Mouse (Mus musculus) cortical plate, adult 2 months (tissue): Measurements from ENCODE around the gene Adap2. TPM values are rescaled to one million over a fixed set of nuclear protein-coding genes. Genes with fewer than 3 reads are reported as not detected.

ENCODE experiments used
- H3K27ac ChIP-seq: fragments of 200-500 bp; 2 replicates; pipeline ENCODE4 v1.5.1; 2012; ENCODE audit warnings: low read length, control low read depth, inconsistent platforms; ENCODE audit not compliant: insufficient read depth
- H3K4me1 ChIP-seq: fragments of 200-500 bp; 2 replicates; pipeline ENCODE4 v1.6.1; 2011; ENCODE audit warnings: low read length; ENCODE audit not compliant: control insufficient read depth, insufficient read depth
- H3K4me3 ChIP-seq: fragments of 200-500 bp; 2 replicates; pipeline ENCODE4 v1.5.1; 2011; ENCODE audit warnings: mild to moderate bottlenecking, low read length, control low read depth; ENCODE audit not compliant: insufficient read depth
- CTCF ChIP-seq: fragments of 200-500 bp; IDR thresholded peaks from 2 replicates; pipeline ENCODE4 v1.5.1; 2011; ENCODE audit warnings: mild to moderate bottlenecking, control low read depth, low read length; ENCODE audit not compliant: insufficient read depth; ENCODE audit errors: extremely low read depth
- POLR2A ChIP-seq: fragments of 200-500 bp; IDR thresholded peaks from 2 replicates; pipeline ENCODE4 v1.6.1; 2011; ENCODE audit warnings: mild to moderate bottlenecking, low read length, control low read depth; ENCODE audit not compliant: insufficient read depth; ENCODE audit errors: extremely low read depth
- polyA plus RNA-seq: library from polyadenylated mRNA; depleted of rRNA; stranded (reverse); fragments of >200 nt; gene quantifications from 2 replicates; pipeline ENCODE4 v1.2.3, GENCODE M21; 2012; rRNA removed

Gene Adap2
- polyA plus RNA-seq, 1 experiment, result 5.6 TPM

DNA sequence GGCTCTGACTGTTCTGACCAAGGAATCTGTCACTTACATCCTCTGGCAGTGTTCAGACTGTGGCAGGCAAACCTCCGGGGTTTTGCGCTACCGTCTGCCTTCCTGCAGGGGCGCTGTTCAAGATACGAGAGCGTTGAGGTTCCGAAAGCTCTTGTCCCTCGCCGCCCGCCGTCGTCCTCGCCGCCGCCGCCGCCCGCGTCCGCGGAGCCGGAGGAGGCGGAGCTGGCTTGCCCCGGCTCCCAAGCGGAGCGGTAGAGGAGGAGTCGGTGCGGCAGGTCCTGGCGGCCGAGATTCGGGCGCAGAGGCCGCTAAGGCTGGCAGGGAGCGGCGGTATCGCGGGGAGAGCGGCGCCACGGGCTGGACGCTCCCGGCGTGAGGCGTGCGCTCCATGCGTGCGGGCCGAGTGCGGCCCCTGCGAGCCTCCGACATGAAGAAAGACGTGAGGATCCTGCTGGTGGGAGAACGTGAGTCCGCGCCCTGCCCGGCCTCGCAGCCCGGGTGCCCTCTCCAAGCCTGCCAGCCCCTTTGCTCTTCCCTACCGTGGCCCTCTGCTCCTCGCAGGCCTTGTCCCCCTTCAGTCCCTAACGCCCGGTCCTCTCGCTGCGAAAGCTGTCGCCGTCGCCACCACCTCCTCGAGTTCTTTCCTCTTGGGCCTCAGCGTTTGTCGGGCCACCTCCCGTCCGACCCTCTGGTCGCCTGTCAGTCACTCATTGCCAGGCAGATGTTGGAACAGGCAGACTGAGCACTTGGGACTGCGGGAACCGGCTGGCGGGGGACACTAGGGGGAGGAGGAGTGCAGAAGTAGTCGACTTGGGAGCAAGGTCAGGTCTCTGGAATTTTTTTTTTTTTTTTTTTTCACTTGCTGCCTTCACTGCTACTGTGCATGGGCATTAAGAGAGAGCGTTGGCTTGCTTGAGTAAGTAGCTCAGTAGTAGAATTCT lies 55.2 kb downstream of the Adap2 start, which contains the start of gene Rhot1:
Gene Rhot1 (plus strand): TSS at position 160 of the 941 bp plus-strand sequence.
- no peaks in the 10 kb centered on the region for H3K4me1 ChIP-seq
- TF ChIP-seq CTCF, result peak; percentile 81
- peak; percentile 33; the same call in 1 of the 2 replicates for TF ChIP-seq POLR2A
- peak within 1 kb of the TSS; percentile 100 for H3K4me3 ChIP-seq
- H3K27ac ChIP-seq, result peak within 1 kb of the TSS; percentile 30

- Histone ChIP-seq H3K27ac (no peak overlapping the region), H3K4me3 (no peak overlapping the region; the same call in 1 of the 2 replicates), H3K4me1 (no peaks in the 10 kb centered on the region)
- TF ChIP-seq CTCF, result no peak
- TF ChIP-seq POLR2A, result no peak
Observed at GRCm38 (mm10) chr11:80210321-80210720, 56.4 kb downstream of the Adap2 start.

GRCm38 (mm10) chr11:80212282-80212681 lies 58.4 kb downstream of the Adap2 start:
- TF ChIP-seq POLR2A, result no peak
- TF ChIP-seq CTCF, result no peak
- no peaks in the 10 kb centered on the region for H3K4me1 ChIP-seq
- no peak overlapping the region for H3K27ac ChIP-seq
- no peak overlapping the region for H3K4me3 ChIP-seq

DNA sequence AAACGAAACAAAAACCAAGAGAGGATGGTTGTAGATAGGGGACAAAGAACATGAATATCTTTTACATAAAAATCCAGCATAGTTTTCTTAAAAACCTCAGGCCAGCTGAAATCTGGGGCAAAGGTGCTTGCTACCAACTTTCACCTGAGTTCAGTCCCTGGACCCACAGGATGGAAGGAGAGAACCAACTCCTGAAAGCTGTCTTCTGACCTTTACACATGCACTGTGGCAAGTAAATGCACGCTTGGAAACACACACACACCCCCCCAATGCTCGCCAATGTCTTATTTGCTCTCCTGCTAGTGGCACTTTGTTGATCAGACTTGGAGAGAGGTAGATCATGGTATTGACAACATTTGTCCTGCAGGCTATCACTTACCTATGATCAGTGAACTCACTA lies 61.4 kb downstream of the Adap2 start:
- Histone ChIP-seq H3K4me1 (peaks cover 2% of the 10 kb centered on the region), H3K4me3 (no peak overlapping the region), H3K27ac (no peak overlapping the region)
- TF ChIP-seq POLR2A (no peak), CTCF (no peak)

GRCm38 (mm10) chr11:80218657-80219293 lies 64.9 kb downstream of the Adap2 start:
- no peak overlapping the region for H3K27ac ChIP-seq
- H3K4me1 ChIP-seq, result peaks cover 2% of the 10 kb centered on the region
- TF ChIP-seq CTCF, result no peak
- TF ChIP-seq POLR2A, result no peak
- H3K4me3 ChIP-seq, result no peak overlapping the region

Other genes with a start within 250 kb of the Adap2 start
- 19.4 and 24.3 TPM in 2 replicates for gene Utp6, start 191.7 kb upstream of the Adap2 start, polyA plus RNA-seq
- 16.2 and 16.6 TPM in 2 replicates for gene Suz12, start 161.0 kb upstream of the Adap2 start, polyA plus RNA-seq
- gene Crlf3, start 73.1 kb upstream of the Adap2 start, polyA plus RNA-seq, result 17.2 and 18.2 TPM in 2 replicates
- gene Atad5, start 64.7 kb upstream of the Adap2 start, polyA plus RNA-seq, result 2.9 and 3.0 TPM in 2 replicates
- gene Tefm, start 11.9 kb upstream of the Adap2 start, polyA plus RNA-seq, result 7.8 and 9.0 TPM in 2 replicates
- 4.7 and 5.0 TPM in 2 replicates for gene Rnf135, start 29.7 kb downstream of the Adap2 start, polyA plus RNA-seq
- gene Rhot1, start 54.9 kb downstream of the Adap2 start, polyA plus RNA-seq, result 53.2 and 54.1 TPM in 2 replicates
- 7.5 and 8.4 TPM in 2 replicates for gene Rhbdl3, start 146.8 kb downstream of the Adap2 start, polyA plus RNA-seq
- 27.6 and 30.0 TPM in 2 replicates for gene 5730455P16Rik, start 223.9 kb downstream of the Adap2 start, polyA plus RNA-seq
- 116 and 121 TPM in 2 replicates for gene Zfp207, start 229.2 kb downstream of the Adap2 start, polyA plus RNA-seq